Mouse (Mus musculus) lung, postnatal 4 days (tissue): Measurements from ENCODE around the gene St6galnac4.
A peak's percentile ranks its signal among the peaks of the same experiment; 100 is the strongest.

Experiments used
- DNase-seq, 2 experiments: peaks; one replicate each; pipeline ENCODE4 v3.0.0; 2021

St6galnac4 gene

DNA sequence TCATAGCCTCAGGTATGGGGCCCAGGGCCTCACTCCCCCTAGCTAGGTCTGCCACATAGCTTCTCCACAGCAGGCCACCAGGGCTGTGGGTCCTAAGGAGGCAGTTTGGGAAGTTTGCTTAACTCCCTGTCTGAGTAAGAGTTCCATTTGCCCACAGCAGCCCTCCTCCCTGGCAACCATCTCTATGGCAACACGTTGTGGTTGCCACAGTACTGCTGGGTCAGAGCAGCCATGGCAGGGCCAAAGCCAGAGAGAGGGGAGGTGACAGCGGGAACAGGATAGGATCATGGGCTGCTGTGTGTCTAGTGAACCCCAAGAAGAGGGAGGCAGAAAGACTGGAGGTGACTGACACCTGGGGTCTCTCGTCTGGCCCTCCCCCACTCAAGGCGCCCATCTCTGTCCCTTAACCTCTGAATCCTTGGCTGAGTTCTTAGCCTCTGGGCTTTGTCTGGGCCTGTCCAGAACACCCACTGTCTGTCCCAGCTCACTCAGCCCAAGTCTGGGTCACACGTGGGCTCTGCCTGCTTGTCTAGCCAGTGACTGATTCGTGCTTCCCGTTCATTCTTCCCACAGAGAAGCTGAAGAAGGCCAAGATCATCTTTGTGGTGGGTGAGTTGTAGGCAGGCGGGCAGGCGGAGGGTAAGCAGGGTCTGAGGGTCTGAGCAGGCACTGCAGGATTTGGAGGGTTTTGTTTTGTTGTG lies 42.5 kb downstream of the St6galnac4 start:
- DNase-seq, result peak; percentile 84 to 89

DNA sequence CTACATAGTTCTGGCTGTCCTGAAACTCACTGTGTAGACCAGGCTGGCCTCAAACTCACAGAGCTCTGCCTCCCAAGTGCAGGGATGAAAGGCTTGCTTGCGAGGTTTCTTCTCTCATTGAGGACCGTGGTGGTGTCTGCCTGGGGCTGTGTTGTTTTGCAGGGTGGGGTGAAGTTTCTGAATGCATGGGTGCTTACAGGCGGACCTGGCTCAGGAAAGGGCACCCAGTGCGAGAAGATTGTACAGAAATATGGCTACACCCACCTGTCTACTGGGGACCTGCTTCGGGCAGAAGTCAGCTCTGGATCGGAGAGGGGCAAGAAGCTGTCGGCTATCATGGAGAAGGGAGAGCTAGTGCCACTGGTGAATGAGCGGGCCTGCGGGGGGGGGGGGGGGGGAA lies 43.1 kb downstream of the St6galnac4 start:
- DNase-seq, result no peak

DNA sequence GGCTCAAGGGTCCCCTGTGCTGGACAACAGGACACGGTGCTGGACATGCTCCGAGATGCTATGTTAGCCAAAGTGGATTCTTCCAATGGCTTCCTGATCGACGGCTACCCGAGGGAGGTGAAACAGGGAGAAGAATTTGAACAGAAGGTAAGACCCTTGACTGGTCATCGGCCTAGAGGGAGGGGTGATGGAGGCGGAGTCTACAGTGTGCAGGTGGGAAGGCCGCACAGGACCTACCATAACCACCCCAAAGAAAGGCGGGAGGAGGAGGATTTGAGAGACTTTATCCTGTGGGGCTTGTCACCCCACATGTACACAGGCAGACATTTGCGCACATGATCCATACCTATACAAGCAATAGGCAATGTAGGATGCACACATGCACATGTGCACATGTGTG lies 44.2 kb downstream of the St6galnac4 start:
- DNase-seq, result no peak

DNA sequence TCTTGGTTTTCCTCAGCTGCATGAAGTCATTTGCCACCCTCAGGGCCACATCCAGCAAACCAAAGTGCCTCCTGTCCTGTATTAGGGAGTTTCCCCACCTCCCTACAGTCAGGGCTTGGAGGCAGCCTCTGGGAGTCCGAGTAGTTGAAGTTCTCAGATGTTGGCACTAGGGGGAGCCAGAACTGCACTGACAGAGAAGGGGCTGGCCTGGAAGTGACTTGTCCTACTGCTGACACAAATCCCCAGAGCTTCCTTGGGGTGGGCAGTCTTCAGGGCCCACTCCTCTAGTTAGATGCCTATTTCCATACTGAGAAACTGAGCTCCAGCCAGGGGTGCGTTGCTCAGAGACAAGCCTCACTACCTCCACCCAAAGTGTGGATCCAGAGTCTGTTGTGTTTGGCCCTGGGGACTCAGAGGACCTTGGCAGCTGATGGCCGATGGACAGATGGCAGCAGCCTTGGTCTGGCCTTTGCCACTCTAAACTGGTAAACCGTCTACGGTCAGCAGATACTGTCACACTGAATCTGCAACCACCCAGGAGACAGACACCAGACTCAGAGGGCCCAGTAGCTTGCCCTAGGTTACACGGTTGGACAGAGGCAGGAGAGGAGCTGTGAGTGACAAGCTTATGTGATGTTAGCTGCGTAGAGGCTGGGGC lies 45.0 kb downstream of the St6galnac4 start:
- DNase-seq, result peak; percentile 78 to 90

DNA sequence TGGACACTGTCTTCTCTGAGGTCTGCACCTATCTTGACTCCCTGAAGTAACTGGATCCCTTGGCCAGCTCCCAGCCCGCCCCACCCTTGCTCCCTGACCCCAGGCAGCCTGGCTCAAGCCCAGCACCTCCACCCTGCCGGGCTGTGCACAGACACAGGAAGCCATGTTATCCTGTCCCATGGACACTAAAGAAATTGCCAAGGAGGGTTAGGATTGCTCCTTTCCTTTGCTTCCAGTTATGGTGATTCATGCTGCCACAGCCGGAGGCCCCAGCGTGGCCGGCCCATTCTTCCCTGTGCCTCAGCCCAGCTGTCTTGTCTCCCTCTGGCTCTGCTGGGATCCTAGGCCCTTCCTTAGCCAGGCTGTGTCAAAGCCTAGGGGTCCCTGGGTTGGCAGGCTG lies 46.8 kb downstream of the St6galnac4 start:
- peak; percentile 61 to 81 for DNase-seq

DNA sequence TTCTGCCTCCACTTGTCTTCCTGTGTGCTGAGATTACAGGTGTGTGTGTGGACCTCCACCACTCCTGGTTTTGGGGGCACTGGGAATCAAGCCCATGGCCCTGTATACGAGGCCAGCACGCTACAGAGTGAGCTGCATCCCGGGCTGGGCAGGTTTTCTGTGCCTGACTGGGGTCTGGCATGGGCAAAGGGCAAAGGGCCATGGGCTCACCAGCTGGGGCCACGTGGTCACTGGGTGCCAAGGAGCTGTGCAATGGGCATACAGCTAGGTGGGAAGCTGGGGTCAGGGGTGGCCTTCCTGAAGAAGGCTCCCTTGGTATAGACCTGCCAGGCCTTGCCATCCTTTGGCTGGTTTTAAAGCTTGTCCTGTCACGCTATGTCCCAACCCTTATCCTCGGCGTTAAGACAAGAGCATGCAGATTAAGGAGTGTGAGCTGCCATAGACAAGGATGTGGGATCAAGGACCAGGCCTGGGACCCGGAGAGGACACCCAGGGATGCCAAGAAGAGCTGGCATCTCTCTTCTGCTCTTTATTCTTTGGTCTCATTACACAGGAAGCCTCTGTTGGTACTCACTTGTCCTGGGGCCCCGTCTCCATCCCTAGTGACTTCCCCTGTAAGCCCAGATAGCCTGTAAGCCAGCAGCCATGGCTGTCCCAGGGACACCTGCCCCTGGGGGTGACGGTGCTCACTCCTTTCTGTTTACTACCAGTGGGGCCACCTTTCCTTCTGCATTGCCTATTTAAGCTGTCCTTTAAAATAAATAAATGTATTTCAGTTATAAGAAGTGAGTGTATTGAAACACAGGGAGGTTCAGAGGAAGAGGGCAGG lies 47.6 kb downstream of the St6galnac4 start:
- no peak for DNase-seq

DNA sequence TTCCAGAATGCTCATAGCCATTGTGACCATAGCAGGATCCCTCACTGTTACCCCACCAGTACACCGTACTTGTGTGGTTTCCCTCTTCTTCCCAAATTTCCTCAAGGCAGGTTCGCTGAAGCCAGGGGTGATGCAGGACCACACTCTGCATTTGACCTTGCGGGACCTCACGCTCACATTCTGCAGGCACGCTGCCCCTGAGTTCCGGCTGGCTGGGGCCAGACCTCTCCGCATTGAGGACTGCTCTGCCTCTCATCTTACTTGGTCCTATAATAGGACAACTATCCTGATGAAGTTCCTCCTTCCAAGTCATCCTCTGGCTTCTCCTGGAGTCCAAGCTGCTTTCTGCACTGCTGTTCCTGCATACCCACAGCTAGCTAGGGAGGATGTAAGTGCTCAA lies 49.7 kb downstream of the St6galnac4 start:
- no peak for DNase-seq

DNA sequence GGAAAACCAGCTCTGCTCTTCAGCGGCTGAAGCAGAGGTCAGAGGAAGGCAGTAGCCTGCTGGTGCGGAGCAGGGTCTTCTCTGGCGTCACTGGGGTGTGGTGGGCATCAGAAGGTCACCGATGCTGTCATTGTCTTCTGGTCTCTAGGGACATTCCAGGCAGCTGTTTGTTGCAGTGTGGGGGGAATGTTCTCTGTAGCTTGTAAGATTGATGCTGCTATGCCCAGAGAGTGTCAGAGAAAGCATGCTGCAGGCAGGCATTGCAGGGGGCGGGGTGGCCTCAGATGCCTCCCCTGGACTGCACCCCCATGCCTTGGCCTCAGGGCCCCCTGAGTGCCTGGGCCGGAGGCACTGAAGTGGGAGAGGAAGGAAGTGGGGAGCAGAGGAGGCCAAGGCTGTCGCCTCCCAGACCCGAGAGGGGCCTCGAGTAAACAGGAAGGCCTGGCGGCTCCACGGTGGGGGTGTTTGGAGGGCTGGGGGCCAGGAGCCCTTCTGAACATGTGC lies 50.9 kb downstream of the St6galnac4 start:
- peak; percentile 87 to 94 for DNase-seq

DNA sequence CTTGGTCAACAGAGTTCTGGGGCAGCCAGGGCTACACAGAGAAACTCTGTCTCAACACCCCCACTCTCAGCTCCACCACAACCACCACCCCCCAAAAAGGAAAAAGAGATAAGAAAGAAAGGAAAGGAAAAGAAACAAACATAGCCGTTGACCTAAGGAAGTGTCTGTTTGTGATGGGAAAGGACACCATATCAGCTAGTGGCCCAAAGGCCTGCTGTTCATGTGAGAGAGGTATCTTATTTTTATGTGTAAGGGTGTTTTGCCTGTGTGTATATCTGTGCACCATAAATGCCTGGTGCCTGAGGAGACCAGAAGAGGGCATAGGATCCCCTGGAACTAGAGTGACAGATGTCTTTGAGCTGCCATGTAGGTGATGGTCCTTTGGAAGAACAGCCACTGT lies 52.7 kb downstream of the St6galnac4 start:
- no peak for DNase-seq

DNA sequence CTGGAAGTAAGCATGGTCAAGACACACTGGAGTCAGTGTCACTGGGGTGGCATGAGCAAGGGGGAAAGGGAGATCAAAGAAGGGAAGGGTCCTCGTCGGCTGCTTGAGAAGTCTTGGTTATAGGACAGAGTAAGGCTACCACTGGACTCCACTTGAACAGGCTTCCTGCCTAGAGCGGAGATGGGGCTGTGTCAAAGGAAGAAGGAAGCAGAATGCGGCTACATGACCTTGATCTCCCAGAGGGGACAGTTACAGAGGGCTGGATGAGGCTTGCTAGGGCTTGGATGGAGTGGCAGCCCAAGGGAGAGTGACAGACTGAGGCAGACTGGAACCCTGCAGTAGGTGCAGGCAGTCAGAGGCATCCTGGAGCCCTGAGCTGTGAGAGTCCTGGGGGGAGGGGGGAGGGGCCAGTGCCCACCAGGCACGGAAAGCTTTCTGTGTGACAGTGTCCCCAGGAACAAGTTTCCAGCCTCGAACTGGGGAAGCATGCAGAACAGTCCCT lies 53.7 kb downstream of the St6galnac4 start:
- DNase-seq, result no peak

DNA sequence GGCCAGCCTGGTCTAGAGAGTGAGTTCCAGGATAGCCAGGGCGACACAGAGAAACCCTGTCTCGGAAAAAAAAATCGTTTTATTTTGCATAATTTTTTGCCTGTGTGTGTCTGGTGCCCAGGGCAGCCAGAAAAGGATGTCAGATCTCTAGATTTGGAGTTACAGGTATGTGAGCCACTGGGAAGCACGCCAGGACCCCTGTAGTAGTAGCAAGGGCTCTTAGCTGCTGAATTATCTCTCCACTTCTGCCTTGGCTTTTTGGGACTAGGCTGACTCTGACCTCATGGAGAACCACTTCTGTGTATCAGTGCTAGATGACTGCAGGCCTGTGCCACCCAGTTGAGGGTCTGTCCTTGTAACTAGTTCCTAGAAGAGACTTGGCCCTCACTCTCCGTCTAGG lies 54.9 kb downstream of the St6galnac4 start:
- no peak for DNase-seq

DNA sequence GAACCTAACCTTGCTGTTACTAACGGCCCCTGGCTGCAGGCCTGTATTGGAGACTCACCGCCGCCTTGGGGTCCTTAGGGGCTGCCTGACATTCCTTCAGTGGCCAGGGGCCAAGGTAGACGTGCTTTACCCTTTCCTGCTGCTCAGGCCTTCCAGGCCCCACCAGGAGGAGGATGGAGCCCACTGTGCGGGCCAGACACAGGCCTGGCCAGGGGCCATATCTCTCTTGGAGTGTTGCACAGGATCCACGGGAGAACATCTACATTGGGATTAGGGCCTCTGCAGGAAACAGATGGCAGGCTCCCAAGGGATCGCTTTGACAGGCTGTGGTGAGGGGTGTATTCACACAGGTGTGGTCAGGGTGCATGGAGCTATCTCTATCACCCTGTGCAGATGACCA lies 55.9 kb downstream of the St6galnac4 start:
- peak; percentile 41 to 66 for DNase-seq

DNA sequence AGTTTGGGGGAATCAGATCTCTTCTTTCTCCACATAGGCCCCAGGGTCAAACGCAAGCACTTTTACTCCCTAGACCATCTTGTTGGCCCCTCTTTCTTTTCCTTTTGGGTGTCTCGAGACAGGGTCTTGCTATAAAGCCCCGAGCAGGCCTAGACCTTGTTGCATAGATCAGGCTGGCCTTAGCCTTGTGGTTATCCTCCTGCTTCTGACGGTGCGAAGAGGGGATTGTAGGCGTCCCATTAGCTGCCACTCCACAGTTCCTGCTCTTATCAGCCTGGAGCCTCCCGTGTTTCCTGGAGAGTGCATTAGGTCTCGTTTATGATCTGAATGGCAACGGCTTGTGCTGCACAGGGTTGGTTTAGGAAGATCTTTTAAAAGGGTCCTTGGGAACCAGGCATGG lies 57.2 kb downstream of the St6galnac4 start:
- DNase-seq, result no peak

DNA sequence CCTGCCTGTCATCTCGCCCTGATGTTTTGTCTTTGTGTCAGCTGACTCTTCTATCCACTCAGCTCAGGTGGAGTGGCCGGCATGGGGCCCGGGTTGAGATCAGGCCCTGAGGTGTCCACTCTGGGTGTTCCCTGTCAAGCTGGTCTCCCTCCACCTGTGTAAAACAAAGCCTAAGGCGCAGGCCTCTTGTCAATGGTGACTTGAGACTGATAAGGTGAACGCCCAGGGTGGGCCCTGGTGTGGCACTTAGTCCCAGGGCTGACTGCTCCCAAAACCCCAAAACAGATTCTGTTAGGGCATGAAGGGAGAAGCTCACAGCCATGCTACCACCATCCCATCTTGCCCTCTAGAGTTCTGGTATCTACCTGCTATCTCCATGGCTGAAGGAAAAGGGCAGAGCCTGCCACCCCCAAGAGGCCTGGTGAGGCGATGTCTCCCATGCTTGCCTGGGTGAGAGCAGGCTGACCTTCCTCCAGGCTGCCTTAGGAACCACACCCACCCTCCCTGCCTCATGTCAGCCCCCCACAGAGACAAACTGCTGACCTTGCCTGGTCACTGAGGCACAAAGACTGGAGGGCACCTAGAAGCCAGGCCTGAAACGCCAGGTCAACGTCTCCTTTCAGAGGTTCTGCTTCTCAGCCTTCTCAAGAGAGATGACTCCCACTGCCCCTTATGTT lies 58.0 kb downstream of the St6galnac4 start:
- no peak for DNase-seq

DNA sequence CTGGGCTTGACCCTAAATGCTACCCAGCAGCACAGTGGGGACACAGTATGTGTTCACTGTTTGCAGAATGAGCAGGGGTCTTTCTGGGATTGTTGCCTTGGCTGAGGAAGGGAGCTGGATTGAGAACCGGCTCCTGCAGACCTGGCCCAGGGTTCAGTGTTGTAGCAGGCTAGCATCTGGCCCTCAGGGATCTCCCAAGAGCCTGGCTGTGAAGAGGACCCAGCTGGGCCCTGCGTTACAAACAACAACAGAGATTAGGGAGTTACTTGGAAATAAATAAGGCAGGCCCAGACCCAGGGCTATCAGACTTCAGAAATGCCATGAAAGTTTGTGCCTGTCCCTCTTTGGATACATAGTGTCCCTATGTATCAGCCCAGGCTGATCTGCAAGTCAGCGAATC lies 58.8 kb downstream of the St6galnac4 start:
- no peak for DNase-seq

DNA sequence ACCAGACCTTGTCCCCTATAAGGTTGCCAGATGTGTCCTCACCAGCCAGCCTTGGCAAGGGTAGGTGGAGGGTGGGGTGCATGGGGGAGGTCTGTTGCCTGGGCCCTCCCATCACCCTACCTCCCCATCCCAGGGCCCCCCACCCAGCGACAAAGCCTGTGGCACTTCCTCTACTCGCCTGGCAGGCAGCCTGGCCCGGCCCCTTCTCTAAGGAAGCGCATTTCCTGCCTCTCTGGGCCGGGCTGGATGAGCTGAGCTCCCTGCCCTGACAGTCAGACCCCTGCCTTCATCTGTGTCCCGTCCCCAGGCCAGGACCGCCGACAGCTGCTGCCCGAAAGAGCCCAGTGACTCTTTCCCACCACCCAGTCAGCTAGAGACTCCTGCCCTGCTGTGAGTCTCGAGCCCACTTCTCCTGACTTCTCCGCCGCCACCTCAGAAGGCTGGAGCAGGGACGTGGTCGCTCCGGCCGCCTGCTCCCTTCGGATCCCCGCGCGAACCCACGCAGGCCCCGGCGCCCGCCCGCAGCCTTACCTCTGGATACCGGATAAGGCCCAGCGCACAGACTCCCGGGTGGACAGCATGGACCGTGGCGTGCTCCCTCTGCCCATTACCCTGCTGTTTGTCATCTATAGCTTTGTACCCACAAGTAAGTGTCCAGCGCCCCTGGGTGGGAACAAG lies 59.6 kb downstream of the St6galnac4 start, which contains the start of gene Eng:
Gene Eng, plus strand, starts transcription at position 217 of the 678 bp plus-strand sequence.
- DNase-seq, result peak; percentile 85 to 93

DNA sequence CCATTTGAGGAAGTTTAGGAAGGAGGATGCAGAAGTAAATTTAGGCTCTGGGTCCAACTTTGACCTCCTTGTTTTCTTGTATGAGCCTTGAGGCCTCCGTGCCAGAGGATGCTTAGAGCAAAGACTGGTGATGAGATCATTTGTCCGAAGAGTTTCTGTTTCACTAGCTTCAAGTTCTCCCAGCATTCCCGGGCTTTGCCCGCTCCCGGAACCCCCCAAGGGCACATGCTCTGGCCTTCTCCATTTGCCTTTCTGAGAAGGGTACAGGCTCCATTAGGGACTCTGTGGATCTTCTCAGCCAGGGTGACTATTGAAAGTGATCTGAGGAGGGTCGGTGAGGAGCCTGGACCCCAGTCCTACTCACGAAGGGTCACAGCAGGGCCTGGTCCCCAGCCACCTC lies 60.5 kb downstream of the St6galnac4 start:
- peak in 1 of 2 experiments; percentile 38 for DNase-seq
